Mouse (Mus musculus) megakaryocyte-erythroid progenitor cell, adult 5 weeks (primary cell): ENCODE data around the gene Sbds. TPM values are rescaled to one million over a fixed set of nuclear protein-coding genes. Genes with fewer than 3 reads are reported as not detected.

ENCODE experiments used
- polyA plus RNA-seq: library from polyadenylated mRNA; stranded (reverse); fragments of >175 nt; gene quantifications from 2 replicates; pipeline ENCODE4 v1.2.3, GENCODE M21; 2012

The Sbds gene
- 28.9 and 29.7 TPM in 2 replicates for polyA plus RNA-seq

DNA sequence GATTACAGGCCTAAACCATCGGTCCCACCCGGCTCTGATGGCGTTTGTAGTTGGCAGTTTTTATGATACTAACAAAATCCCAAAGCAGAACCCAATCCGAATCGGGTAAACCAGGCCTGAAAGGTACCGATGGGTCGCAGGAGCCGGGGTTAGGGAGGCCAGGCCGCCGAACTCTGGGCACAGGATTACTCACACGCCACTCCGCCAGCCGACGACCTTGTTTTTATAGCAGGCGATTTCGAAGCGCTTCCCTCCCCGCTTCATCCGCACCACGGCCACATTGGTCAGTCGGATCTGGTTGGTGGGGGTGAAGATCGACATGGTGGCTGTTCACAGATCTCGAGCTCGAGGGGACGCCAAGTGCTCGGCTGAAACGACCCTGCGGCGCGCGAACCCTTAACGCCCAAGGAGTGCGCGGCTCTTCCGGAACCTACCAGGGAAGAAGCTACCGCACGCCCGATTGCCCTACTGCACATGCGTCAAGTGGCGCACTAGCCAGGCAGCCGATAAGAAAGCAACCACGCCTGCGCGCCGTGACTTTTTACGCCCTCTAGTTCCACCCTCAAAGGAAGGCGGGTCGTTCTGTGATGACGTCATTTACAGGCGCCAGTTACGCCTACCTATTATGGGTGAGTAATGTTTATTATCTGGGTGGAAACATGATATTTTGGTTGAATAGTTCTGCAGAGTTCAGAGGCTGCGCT is at the start of gene Sbds, which contains the start of gene Tyw1:
Gene Sbds (minus strand): TSS at position 514 of the 704 bp plus-strand sequence.
Gene Tyw1 (plus strand): TSS at position 603 of the 704 bp plus-strand sequence.

DNA sequence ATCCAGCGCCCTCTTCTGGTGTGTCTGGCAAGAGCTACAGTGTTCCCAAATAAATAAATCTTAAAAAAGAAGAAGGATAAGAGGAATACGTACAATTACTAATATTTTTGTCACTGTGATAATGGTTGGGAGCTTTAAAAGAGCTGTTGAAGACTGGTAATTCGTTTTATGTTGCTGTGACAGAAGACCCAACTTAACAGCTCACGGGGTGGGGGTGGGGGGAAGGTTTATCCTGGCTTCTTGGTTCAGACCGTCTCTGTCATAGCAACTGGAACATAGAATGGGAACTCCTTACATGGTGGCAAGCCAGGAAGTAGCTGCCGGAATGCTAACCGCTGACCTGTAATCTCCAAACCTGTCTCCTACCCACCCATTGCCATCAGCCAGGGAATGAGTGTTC is 38.5 kb downstream of the Sbds start, which contains the start of gene Tmem248:
Gene Tmem248 (plus strand): TSS at position 301 of the 400 bp plus-strand sequence.

Other genes with a start within 250 kb of the Sbds start
- gene Asl, start 226.3 kb downstream of the Sbds start, polyA plus RNA-seq, result 29.9 and 31.8 TPM in 2 replicates
- gene Crcp, start 226.2 kb downstream of the Sbds start, polyA plus RNA-seq, result 9.2 and 12.2 TPM in 2 replicates
- 16.3 and 18.6 TPM in 2 replicates for gene Tpst1, start 182.2 kb downstream of the Sbds start, polyA plus RNA-seq
- 6.0 and 12.9 TPM in 2 replicates for gene Kctd7, start 110.7 kb downstream of the Sbds start, polyA plus RNA-seq
- 35.3 and 69.0 TPM in 2 replicates for gene Rabgef1, start 83.7 kb downstream of the Sbds start, polyA plus RNA-seq
- gene Tmem248, start 38.4 kb downstream of the Sbds start, polyA plus RNA-seq, result 50.6 and 50.8 TPM in 2 replicates
- gene Tyw1, start 89 bp upstream of the Sbds start, polyA plus RNA-seq, result 7.7 and 9.6 TPM in 2 replicates
- gene Caln1, start 113.9 kb upstream of the Sbds start, polyA plus RNA-seq, result not detected in 2 replicates
- gene A330070K13Rik, start 129.1 kb upstream of the Sbds start, polyA plus RNA-seq, result not detected in 2 replicates